Mouse (Mus musculus): ENCODE measurements around the gene Hif1an. TPM values are rescaled to one million over a fixed set of nuclear protein-coding genes. Genes with fewer than 3 reads are reported as not detected.
A peak's percentile ranks its signal among the peaks of the same experiment; 100 is the strongest.

Gene Hif1an
- 25.3 and 26.5 TPM in 2 replicates for polyA plus RNA-seq (2012; rRNA removed)

DNA sequence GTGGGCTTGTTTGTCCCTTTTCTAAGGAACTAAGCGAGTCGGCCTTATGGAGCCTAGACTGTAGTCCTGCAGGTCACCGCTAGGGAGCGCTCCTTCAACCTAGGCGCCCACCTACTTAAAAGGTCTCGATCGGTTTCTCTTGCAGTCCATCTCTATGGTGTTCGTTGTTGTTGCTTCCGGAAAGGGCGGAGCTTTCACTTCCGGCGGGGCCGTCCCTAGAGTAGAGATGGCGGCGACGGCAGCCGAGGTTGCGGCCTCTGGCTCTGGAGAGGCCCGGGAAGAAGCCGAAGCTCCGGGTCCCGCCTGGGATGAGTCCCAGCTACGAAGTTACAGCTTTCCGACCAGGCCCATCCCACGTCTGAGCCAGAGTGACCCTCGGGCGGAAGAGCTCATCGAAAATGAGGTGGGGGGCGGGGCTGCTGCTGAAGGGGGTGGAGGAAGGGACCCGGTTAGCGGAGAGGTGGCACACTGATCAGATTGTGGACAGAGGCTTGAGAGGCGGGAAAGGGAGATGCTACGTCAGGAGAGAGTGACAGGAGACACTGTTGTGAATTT, at the start of gene Hif1an:
TSS of gene Hif1an (plus strand) at position 199 of the 555 bp plus-strand sequence.
- peak; percentile 95 to 98 for DNase-seq (ENCODE audit: extremely low spot score in 1 of 2, low spot score in 1 of 2)

DNA sequence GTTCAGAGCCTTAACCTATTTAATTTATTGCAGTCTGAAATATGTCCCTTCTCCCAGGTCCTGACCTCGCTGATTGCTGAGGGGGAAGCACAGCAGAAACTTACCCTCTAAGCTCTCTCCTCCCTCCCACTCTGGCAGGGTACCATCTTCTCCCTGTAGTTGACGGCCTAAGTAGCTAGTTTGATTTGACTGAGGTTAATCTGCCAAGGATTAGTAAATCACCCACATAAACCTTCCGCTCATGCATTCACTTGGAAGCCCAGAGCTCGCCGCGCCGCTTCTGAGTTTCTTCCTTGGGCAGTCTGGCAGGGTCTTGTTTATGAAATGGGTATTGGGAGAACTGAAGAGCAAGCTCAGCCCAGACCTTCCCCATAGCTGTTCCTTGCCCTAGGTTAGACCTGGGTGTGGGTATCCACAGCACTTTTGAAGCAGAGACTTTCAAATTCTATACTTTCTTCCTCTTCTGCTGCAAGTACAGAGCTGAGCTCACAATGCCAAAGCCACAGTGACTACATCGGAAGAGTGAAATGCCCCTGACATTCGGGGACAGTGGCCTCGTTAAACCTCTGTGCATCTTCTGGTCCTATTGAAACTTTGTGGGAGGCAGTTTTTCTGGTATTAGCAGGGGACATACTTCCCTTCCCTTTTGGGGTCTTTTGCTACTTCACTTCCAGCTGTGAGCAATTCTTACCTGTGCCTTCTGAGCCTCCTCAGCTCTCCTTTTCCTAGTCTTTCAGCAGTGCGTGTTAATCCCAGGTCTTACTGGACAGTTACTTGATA, 49.4 kb upstream of the Hif1an start:
- no peak for DNase-seq (ENCODE audit: extremely low spot score in 1 of 2, low spot score in 1 of 2)

DNA sequence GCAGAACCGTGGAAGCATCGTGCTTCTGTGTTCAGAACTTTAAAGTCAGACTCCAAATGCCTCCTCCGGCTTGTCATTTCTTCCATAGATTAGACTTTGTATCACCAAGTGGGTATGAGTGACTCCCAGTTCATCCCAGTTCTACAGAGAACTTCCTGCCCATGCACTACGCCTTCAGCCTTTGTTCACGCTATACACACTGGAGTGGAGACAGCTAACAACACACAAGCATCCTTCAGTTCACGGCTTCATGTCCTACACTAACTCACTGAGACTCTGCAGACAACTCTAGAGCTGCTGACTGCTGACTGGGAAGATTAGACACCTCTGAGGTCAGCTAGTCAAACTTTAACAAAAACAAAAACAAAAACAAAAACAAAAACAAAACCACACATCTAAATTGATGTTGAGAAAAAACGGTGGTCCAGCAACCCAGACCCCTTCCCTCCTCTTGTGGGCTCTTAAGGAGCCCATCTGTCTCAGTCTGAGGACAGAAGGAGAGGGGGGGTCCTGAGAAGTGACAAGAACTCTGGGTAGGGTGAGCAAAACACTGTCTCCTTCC, 48.6 kb upstream of the Hif1an start:
- DNase-seq (ENCODE audit: extremely low spot score in 1 of 2, low spot score in 1 of 2) = no peak

DNA sequence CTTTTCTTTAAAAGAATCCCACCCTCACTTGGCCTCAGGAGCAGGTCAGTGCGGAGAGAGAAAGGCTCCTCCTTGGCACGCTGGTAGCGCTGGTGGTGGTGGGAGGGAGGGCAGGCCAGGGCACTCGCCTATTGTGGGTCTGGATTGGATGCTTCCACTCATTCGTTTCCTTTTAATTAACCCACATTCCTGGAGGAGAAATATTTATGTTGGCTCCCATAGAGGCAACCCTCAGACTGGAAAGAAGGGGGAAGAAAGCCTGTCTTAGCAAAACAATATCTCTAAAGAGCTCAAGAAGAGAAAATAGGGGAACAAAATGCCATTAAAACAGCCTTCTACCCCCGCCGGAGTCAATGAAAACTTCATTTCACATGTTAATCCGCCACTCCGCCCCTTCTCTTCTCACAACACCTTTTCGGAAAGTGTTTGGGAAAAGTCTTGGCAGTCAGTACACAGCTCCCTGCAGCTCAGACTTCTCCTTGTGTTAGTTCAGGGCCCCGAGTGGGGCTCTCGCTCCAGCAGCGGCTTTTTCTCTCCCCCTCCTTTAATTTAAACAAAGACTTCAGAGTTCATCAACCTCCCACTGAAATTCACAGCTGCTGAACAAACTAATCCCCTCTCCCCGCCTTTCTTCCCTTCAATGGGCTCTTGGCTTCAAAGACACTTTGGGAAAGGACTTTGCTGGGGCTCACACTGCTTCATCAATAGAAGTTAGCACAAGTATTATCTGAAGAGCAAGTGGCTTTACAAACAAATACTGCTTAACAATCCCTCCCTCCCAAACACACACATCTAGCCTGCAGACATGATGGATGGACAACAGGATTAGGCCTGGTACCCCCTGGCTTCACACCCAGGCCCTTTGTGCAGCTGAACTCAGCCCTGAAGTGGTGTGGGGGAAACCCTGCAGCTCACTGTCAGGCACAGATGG, 47.9 kb upstream of the Hif1an start:
- DNase-seq (ENCODE audit: extremely low spot score in 1 of 2, low spot score in 1 of 2) = no peak

DNA sequence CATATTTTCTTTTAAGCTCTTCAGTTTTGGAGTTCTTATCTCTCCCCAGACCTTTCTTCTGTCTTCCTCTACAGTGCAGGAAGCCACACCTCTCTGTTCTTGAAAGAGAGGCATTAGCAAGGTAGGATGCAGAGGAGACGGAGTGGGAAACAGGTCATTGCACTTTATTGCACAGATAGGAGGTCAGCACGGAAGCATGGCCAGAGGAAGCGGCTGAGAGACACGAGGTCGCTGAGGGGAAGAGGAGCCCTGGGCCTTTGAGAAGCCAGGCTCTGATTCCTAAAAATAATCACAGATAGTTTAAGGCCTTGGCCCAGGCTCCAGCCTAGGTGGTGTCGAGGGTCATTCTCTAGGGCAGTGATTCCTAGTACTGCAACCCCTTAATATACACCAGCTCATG, 46.9 kb upstream of the Hif1an start:
- DNase-seq (ENCODE audit: extremely low spot score in 1 of 2, low spot score in 1 of 2) = no peak

DNA sequence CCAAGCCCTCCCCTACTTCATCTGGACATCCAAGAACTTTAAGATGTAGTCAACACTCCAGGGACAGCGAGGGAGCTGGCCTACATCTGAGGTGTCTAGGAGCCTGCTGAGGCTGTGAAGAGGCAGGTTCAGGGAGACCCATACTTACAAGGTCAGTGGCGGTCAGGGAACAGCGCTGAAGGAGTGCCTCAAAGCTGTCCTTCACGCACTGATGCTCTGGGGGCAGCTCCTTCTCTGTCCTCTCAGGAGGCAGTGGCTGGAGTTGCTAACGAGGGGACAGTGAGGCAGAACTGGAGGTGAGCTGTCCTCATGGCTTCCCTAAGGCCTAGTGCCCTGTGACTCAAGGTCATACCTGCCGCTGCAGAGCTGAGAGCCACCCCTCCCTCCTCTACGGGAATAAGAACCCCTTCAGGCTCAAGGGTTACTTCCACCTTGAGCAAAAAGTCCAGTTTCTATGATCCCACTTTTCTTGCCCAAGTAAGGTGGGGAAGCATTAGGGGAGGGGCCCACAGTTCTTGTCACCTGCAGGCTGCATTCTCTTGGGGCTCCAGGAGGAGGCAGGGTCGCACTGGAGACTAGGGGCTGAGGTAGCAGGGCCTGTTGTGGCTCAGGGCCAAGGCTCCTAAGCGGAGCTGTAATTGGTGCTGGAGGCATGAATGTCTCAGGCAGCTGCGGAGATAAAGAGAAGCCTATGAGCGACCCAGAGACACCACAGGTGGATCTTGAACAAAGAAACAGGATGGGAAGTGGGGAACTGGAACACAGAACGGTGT, 44.5 kb upstream of the Hif1an start:
- DNase-seq (ENCODE audit: extremely low spot score in 1 of 2, low spot score in 1 of 2) = no peak

DNA sequence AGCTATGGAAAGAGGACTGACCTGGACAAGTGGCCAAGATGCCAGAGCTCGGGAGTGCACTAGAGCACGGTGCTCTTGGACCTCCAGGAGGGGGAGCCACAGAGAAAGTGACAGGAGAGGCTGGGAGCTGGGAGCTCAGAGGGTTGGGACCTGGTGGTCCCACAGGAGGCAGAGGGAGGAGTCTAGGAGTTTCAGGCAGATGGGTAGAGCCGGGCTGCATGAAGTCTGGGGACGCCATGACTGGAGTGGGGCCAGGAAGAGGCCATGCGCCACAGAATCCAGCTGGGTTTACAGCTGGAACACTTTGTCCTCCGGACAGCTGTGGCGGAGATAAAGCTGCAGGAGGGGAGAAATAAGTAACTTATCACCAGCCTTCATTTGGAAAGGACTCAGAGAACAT, 43.5 kb upstream of the Hif1an start:
- no peak for DNase-seq (ENCODE audit: extremely low spot score in 1 of 2, low spot score in 1 of 2)

DNA sequence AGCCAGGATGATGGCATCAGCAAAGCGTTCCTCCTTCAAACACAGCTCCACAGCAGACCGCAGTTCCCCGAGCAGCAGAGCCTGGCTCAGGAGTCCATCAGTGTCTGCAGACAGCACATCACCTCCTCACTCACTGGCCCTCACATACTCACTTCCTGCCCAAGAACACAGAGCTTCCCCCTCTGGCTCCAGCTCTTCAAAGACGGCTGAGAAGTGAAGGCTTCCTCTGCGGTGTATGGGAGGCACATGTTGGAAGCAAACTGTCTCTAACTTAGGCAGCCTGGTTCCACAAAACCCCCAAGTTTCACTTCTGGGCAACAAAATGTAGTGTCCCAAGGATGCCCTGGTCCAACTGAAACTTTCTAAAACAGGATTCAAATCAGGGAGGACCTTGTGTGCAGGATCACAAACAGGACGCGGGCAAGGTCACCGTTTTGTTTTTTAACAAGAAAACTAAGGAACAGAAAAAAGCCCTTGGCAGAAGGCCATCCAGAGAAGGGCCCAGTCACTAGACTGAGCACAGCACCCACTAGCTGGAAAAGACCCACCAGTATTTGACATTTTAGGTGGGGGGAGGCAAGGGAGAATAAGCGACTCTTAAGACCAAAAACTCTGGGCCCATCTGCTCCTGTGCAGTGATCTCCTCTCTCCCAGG, 37.0 kb upstream of the Hif1an start:
- no peak for DNase-seq (ENCODE audit: extremely low spot score in 1 of 2, low spot score in 1 of 2)

DNA sequence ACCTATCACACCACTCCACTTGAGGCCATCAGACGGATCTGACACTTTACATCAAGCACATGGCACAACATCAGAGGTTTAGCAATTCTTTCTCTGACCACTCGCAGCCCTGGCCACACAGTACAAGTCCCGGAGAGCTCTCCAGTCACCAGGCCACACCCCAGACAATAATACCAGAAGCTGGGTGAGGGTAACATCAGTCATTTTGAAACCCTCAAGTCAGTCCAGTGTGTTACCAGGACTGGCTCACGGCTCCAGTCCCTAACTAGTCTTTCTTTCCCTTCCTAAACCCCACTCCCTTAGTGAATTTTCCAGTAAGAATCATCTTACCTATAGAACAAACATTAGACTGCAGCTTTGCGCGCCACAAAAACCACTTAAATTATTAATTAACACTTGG, 32.6 kb upstream of the Hif1an start:
- DNase-seq (ENCODE audit: extremely low spot score in 1 of 2, low spot score in 1 of 2) = no peak

DNA sequence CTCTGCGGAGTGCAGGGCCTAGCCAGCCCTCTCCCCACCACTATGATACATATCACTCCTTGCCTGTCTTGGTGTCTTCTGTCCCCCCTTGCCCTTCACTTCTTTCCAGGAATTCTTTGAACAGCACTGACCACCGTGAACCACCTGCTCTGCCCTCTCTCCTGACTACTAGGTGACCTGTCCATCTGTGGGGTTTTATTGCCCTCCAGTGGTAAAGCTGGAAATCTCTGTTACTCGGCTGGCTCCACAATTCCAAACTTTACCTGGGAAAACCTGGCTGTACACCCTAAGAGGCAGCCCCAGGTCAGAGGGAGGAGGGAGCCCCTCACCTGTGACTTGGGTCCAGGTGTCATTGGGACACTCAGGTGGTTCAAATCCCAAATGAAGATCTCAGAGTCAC, 27.3 kb upstream of the Hif1an start:
- DNase-seq (ENCODE audit: extremely low spot score in 1 of 2, low spot score in 1 of 2) = no peak

DNA sequence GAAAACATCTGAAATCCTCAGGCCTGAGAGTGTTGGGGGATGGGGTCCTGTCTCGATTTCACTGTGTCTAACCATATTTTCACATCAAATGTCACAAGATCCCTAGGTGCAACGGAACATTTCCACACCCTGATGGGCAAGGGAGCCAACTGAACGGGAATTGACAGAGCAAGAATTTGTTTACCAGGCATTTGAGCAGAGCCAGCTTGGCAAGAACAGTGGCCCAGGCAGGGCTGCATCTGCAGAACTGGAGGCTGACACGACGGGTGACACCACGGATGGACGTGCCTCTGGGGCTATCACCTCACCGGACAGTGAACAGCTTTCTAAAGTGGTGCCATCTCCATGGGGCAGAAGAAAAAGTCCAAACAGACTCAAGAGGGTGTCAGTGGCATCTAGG, 25.2 kb upstream of the Hif1an start:
- DNase-seq (ENCODE audit: extremely low spot score in 1 of 2, low spot score in 1 of 2) = no peak

DNA sequence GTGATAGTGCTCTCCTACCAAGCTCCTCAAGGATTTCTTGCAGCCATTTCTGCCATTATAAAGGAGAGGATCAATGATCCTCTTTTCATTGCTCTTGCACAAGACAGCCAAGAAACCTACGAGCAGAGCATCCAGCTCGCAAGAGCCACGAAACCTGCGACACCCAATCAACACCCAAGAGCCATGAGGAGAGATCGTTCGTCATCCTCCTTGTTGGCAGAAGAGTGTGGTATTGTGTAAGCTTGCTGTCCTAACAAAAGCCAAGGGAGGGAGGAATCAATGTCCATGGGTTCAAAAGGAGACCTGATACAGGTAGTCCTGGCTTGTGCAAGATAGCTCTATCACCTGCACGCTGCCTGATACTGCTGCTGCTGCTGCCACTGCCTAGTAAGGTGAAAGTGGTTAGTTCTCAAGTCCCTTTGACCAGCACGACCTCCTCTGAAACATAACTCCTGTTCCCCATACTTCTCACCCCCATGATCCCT, 19.9 kb upstream of the Hif1an start:
- no peak for DNase-seq (ENCODE audit: extremely low spot score in 1 of 2, low spot score in 1 of 2)

DNA sequence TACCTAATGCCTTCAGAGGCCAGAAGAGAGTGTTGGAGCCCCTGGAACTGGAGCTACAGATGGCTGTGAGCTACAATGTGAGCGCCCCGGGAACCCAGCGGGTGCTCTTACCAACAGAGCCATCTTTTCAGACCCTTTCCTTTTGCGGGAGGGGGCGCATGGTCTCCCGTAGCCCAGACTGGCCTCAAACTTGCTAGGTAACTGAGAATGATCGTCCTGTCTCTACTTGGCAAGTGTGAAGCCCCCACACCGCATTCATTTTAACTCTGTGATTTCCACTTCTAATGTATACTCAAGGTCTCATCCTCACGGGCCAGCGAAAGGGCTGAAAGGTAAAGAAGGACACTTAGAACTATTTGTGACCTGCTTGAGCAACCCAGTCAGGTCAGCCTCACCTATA, 18.3 kb upstream of the Hif1an start:
- DNase-seq (ENCODE audit: extremely low spot score in 1 of 2, low spot score in 1 of 2) = no peak

DNA sequence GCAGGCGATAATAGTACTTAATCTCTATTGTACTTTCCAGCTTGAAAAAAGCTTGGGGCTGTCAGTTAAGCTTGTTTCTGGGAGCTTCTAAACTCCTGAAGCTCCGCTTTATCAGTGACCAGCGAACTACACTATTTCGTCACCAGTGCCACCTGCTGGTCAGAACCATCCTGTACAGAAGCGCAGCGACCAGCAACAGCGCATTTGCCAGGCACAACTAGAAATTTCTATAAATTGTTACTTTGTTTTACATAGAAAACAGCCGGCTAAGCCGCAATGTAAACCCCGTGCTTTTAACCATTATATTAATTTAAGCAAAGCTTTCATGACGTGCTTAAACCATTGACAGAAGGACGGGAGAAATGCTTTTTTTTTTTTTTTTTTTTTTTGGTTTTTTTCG, 17.9 kb upstream of the Hif1an start:
- peak in 1 of 2 experiments; percentile 81 for DNase-seq (ENCODE audit: extremely low spot score in 1 of 2, low spot score in 1 of 2)

DNA sequence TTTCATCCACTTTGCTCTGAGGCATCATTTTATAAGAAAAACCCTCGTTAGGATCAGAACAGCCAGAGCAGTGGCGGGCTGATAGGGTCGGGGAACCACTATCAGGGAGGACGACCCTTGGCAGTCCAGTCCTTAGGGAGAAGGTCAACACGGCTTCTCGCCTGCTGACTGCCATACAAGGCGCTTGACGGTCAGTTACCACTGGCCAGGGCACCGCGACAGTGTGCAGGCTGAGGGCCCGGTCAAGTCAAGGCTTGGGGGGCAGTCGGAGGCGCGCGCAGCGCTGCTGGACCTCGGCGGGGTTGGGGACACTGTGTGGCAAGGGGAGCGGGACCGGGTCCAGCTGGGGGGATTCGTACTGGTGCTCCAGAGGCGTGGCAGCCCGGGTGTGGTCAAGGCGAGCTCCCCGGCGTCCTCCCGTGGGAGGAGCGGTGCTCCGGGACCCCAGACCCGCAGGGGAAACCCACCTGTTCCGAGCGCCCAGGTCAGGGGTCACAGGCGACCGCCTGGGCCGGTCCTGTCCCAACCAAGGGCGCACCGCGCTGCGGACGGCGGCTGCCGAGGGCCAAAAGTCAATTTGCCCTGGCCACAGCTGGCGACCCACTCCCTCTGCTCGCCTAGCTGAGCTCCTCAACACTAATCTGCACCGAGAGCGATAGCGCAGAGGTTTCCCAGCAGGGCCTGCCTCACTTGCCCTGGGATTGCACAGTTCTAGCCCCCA, 17.2 kb upstream of the Hif1an start, which contains the start of gene Sec31b:
TSS of gene Sec31b (minus strand) at position 544 of the 721 bp plus-strand sequence.
- no peak for DNase-seq (ENCODE audit: extremely low spot score in 1 of 2, low spot score in 1 of 2)

DNA sequence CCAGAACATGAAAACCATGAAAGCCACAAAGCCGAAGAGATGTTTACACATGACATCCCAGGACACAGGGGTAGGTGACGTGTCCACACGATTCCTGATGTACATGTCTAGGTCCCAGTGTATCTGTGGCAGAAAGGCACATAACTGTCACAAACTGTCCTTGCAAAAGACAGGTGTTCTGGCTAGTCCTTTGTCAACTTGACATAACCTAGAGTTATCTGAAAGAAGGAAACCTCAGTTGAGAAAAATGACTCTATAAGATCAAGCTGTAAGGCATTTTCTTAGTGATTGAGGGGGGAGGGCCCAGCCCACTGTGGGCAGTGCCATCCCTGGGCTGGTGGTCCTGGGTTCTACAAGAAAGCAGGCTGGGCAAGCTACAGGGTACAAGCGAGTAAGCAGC, 9.9 kb upstream of the Hif1an start, which contains the start of gene Gm20538:
TSS of gene Gm20538 (minus strand) at position 101 of the 400 bp plus-strand sequence.
- no peak for DNase-seq (ENCODE audit: extremely low spot score in 1 of 2, low spot score in 1 of 2)

DNA sequence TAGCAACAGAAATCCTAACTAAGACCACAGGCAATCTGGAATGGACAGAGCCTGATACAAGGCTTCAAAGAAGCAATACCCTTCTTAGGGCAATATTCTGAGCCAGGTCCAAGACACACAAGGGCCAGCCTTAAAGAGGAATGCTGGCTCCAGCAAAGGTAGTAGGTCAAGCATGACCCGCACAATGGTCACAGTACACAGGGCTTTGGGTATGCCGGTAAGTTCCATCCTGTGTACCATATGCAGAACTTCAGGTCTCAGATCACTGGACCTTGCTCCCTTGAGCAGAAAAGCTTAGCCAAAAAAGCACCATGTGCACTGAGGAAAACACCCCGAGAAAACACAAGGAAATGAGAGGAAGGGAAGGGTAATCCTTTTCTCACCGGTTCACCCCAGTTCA, 9.4 kb upstream of the Hif1an start:
- DNase-seq (ENCODE audit: extremely low spot score in 1 of 2, low spot score in 1 of 2) = no peak

DNA sequence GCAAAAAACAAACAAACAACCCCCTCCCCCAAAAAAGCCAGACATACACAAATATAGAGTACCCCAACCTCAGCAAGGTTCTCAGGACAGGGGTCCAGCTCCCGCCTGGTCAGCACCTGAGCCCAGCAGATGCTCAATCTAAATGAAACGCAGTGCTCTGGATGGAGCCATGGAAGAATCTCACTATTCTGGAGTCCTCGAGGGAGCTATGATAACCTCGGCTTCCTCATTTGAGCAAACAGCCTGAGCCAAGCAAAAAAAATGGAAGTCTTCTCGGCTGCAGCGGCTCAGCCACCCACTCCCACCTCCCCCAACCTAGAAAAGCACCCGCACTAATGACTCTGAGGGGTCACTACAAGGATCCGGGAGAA, 8.2 kb upstream of the Hif1an start:
- DNase-seq (ENCODE audit: extremely low spot score in 1 of 2, low spot score in 1 of 2) = no peak
